Mouse (Mus musculus) megakaryocyte-erythroid progenitor cell, adult 5-6 weeks (primary cell): Measurements from ENCODE around the gene Akirin2. TPM values are rescaled to one million over a fixed set of nuclear protein-coding genes. Genes with fewer than 3 reads are reported as not detected.
"Not testable (repeated sequence)": the region's sequence is repeated elsewhere in the genome, so short reads cannot be mapped to it uniquely, and the experiment has no call there.

Source experiments
- ATAC-seq: replicated peaks from 2 replicates; pipeline ENCODE4 v1.8.0; 2016; ENCODE audit warnings: mild to moderate bottlenecking, inconsistent platforms; ENCODE audit not compliant: severe bottlenecking, poor library complexity, low FRiP score, low TSS enrichment
- total RNA-seq, 2 experiments: library from RNA; stranded (forward) in 1 of 2; stranded (reverse) in 1 of 2; fragments of 200-1000, 215-1000 nt in 1 of 2; fragments of >200 nt in 1 of 2; fragmentation: Nextera tagmentation in 1 of 2; gene quantifications; 2 replicates each; pipeline ENCODE4 v1.2.3; 2014 to 2017

Gene Akirin2
- total RNA-seq (2014; fragmentation: Nextera tagmentation) (37.6 and 38.2 TPM in 2 replicates), total RNA-seq (2017) (34.5 and 48.6 TPM in 2 replicates)

DNA sequence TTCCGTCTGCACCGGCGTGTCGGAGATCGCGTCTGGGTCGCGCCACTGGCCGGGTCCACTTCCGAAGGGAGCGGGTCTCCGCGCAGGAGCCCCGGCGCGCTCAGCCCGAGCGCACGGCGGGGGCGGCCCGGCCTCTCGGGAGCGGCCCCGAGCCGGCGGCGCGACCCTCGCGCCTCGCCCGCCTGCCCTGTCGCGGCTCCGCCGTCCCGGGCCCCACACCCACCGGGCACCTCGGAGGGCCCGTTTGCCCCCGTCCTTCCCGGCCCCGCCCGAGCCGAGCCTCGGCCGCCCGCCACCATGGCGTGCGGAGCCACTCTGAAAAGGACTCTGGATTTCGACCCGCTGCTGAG is at the start of gene Akirin2:
Akirin2 (plus strand) TSS at position 190 of the 350 bp plus-strand sequence.
- no peak for ATAC-seq

DNA sequence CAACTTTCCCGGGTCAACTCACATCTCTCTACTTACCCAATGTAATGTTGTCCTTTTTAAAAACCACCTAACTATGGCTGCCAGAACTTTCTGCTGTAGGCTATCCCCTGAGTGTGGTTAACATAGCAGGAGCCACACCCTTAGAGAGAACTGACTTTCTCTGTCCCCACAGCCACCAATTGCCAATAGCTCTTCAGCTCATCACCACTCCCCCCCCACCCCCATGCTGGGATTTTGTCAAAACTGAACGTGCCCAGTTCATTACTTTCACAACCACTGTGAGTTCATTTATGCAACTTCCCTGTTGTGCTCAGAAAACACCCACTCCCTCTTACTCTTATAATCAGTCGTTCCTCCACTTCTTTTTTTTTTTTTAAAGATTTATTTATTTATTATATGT is 40.4 kb upstream of the Akirin2 start:
- ATAC-seq = no peak

DNA sequence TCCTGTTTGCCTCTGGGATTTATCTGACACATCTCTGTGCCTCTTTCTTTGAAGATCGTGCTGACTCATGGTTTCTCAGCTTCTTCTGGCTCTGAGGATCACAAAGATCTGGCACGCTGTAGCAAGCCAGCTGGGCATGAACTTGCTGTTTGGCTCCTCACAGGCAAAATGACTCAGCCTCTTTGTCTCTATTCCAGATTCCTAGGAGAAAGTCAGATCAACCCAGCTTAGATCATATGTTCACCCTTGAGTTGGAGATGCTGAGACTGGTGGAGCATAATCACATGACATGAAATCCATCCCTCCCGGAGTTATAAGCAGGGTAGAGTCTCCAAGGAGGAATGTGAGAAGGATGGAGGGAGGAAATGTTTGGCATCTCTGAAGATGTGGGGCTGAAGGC is 27.9 kb upstream of the Akirin2 start:
- ATAC-seq = no peak

DNA sequence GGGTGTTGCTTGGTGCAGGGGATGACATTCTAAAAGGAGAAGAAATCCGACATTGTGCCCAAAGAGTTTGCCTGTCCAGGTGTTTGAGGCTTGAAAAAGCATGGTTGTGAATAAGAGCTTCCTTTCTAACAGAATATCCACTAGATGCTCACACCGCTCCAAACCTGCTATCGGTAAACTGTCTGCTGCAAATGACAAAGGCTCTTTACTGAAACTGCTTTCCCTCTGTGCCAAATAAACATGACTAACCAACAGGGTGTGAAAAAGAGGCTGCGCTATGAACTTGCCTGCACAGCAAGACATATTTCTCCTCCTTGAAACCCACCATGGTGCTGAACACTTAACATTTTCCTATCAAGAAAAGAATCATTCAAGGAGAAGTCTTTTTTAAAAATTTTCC is 27.2 kb upstream of the Akirin2 start:
- ATAC-seq = no peak

DNA sequence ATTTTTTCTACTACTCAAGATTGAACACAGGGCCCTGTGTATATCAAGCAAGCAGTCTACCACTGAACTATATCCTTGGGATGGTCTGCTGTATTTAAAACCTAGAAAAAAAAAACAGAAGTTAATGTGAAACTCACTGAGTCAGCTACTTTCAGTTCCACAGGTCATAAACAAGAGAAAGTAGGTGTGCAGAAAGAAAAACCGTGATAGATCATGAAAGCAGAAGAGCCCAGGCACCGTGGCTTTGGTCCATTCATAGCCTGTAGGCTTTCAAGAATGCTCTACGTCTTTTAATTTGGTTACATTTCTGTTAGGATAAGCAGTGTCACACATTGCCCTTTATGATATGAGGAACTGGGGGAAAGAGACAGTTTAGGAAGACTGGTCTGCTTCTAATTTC is 24.0 kb upstream of the Akirin2 start:
- no peak for ATAC-seq

DNA sequence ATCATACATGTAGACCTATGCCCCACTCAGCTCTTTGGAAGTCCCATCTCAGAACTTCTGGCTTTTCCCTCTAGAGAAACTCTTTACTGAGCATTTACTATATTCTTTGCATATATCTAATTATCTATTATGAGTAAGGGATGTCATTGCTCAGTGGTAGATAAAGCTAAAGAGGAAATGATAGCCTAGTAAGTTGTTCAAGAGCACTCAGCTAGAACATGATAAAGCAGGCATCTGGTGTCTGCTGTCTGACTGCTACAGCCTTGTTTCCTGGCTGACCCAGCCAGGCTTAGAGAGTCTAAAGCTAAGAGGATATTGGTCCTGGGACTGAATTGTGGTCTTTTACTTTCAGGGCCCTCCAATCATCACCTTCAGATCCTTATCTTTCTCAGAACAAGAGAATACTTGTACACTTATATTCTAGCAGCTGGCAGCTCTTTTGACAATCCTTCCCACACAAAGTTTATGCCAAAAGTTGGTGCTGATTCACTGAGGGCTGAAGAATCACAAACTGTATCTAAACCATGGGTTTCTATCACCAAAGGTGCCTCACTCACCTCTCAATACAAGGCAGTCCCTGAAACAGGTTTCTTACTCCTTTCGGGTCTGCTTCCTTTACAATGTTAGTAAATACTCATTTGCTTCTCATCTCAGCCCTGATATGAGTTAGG is 22.2 kb upstream of the Akirin2 start:
- ATAC-seq = no peak

DNA sequence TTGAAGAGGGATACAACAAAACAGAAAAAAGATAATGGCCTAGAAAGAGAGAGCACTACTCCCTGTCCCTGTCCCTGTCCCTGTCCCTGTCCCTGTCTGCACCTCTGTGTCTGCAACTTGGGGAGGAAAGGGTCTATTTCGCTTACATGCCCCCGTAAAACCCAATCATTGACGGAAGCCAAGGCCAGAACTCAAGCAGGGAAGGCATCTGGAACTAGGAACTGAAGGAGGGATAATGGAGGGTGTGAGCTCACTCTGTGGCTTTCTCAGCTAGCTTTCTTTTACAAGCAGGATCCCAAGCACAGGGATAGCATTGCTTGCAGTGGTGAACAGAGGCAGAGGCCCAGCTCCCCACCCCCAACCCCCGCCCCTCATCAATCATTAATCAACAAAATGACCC is 21.4 kb upstream of the Akirin2 start:
- no peak for ATAC-seq

DNA sequence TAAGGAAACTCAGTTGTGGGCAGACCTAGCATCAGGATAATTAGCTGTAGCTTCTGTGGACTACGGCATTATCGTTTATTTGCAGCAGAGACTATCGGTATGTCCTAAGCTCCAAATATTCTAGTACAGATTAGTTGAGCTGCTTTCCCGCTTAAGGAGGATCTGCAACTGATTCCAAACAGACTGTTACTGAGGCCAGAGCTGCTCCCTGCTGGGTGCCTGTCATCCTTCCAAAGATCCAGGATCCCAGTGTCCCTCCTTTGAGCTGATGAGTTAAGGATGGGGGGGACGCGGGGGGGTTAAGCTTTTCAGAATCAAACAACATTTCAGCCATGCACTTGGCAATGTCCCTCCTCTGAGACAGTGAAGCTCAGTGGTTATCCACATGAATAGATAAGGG is 20.8 kb upstream of the Akirin2 start:
- no peak for ATAC-seq

DNA sequence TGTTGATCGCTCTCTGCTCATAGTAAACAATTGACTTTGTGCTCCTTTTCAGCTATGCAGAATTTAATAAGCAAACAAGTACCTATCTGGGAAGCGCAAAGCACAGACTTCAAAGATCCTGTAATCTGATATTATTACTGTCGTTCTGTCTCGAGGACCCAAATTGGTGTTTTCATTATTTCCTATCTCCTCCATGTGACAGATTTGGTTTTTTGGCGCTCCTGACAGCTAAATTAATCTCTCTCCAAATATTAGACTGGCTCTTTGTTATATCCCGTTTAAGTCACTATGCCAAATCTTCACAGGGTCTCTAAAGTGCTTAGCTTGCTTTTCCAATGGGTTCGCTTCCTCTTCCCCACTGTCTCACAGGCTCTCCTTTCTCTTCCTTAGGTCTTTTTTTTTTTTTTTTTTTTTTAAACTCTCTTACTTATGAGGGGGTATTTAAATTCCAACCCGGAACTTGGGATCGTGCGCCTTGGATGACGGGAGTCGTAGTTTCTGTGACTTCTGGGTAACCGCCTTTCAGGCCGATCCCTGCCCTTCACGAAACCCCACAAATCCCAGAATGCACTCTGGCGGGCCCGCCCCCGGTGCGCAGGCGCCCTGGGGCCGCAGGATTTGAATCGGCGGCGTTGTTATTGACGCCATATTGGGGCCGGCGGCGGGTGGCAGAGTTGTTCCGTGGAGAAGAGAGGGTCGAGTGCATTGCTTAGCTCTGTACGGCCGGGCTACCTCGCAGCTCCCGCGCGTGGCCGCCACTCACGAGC is 573 bp upstream of the Akirin2 start:
- ATAC-seq = peak; percentile 96

DNA sequence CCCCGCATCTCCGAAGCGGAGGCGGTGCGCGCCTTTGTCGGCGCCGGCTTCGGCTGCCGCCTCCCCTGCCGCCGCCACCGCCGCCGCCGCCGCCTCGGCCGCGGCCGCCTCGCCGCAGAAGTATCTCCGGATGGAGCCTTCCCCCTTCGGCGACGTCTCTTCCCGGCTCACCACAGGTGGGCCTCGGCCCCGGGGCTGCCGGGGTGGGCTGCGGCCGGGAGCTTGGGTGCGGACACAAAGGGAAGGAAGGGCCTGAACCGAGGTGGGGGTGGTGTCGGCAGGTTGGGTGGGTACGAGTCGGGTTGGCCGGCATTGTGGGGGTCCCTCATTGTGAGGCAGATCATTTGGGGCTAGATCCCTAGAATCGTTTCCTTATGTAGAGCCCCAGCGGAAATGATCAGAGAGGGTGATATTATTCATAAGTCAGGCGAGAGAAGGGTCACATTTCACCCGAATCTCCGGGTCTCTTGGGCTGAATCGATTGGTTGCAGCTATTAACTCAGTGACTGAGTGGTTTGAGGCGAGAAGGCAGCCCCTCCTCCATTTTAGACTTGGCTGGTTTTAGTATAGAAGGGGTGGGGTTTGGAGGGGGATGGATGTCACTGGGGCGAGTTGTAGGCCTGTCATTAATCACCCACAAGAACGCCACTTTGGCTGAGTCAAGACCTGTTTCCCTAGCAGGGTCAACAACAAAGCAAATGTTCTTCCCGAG is 517 bp downstream of the Akirin2 start:
- ATAC-seq = peak; percentile 81

DNA sequence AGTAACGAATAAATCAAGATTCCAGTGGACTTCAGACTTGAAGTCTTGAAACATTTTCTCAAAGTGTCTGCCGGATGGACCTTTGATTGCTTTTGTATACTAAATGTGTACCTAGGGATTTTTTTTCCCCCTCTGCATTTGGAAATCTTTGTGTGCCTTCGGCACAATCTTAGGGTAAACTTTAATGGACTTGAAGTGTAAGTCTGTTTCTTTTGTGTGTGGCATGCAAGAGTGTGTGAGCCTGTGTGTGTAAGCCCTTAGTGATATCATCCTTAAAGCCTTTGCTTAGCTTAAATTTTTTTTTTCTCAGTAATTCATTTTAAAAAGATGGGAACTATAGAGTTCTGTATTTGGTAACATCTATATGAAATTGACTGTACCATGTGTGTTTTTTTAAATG is 1.2 kb downstream of the Akirin2 start:
- ATAC-seq = no peak

DNA sequence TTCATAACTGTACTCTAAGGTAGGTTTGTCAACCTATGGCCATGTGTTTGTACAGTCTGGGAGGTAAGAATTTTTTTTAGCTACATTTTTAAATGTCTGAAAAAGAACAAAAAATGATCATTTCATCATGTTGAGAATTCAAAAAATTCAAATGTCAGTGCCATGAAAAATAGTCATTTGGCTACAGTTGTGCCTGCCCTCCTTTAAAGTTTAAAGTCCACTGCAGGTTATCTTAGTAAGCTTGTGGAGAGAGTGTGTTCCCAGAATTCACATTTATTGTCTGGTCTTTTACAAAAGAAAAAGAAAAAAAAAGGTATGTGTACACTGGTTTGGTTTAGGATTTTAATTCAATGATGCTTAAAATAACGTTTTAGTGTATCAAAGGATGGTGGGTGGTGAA is 3.9 kb downstream of the Akirin2 start:
- no peak for ATAC-seq

DNA sequence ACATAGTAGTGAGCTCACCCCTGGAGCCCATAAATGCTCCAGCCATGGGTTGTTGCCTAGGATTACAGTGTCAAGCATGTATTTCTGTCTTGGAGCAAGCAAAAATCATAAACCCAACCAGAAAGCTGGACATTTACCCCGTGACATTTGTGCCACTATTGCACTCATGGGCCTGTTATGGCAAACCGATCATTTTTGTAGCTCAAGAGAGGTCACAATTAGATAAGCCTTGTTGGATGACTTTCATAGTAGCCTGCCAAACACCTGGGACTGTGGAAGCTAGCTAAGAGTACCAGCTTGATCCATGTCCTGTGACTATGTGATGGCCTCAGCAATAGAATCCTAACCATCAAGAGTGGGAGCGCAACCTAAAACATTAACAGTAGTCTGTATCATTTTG is 4.9 kb downstream of the Akirin2 start:
- no peak for ATAC-seq

DNA sequence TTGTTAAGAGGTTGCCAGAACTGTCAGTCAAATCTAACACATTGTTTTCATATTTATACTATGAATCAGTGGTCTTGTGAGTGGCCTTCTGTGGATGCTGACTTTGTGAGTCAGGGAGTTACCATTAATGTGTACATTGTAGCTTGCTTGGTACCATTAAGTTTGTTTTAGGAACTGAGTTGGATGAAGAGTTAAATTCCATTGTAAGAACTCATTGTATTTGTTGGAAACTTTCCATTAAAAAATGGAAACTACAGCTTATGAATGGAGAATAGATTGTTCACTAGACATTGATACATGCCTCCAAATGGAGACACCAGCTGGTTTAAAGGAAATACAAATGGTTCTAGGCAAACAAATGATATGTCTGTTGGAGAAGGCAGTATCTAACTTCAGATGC is 5.4 kb downstream of the Akirin2 start:
- ATAC-seq = no peak

DNA sequence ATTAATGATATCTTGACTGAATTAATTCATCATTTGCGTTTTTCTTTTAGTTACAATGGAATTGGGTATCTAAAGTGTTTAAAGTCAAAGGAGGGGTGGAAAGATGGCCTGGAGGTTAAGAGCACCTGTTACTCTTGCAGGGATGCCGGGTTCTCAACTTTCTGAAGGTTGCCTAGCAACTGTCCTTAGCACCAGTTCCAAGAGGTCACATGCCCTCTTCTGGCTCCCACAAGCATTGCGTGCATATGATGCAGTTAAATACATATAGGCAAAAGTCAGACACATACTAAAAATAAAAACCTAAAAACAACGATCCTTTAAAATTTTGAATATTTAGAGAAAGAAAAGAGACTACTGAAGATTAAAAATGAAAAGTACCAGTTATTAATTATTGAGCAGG is 10.2 kb downstream of the Akirin2 start:
- ATAC-seq = peak; percentile 80

DNA sequence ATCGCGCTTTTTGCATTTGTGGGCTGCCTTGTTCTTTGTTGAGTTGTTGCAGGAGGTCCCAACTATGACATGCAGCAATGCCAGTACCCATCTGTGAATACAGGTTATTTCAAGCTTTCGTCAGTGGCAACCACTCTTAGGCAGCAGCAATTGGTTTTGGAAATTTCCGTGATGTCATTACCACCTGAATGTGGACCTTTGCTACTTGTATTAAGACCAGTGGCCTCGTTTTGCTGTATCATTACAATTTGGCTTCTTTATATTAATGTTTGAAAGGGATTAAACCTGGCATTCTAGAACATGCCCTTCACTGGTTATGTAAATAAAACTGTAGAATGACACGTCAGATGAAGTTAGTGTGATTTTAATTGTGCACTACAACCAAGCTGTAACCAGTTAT is 15.5 kb downstream of the Akirin2 start:
- no peak for ATAC-seq

DNA sequence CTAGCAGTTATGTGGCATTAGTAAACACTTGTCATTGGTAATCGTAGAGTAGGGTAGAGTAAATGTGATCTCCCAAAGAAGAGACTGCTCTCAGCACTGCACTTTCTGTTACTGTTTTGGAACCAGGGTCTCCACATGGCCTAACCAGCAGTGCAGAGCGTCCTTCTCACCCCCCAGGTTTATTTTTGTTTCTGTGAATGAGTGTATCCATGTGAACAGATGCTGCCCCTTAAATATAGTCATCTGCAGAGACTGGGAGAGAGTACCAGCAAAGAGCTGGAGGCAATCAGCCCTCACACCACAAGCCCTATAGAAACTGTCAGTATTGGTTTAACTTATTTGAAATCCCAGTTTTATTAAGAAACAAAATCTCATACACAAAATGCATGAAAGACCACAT is 22.1 kb downstream of the Akirin2 start:
- ATAC-seq = no peak

DNA sequence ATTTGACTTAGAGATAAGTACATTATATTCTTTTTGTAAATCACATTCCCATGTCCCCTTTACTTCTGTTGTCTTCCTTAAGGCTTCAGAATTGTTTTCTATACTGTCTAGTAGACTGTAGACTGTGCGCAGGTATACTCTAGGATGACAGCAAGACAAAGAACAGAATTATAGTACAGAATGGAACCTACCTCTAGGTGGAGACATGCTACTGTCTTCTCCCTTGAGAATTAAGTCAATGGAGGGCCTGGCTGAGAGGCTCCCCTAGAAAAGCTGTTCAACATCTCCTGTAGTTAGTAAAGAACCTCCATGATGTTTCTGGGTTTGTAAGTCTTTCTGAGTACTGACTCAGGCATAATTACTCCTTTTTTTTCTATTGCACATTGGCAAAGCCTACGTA is 26.3 kb downstream of the Akirin2 start:
- 0 out of 2 replicates have a peak, but pooled peaks have one; percentile 59 for ATAC-seq

DNA sequence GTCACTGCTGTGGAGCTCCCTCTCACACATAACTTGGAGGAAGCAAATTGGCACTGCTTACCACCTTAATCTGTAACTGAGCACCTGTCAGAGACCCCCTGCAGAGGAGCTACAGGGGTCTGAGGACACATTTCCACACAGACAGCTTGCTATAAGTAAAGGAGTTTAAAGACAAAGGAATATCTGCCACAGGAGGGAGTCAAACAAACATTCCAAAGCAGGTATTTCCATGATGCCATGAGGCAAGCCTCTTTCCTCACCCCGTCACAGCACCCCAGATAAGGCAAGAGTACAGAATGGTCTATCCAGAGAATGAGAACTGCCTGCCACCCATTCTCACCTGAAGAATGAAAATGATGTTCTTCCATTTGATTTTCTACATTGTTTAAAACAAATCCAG is 28.5 kb downstream of the Akirin2 start:
- no peak for ATAC-seq

DNA sequence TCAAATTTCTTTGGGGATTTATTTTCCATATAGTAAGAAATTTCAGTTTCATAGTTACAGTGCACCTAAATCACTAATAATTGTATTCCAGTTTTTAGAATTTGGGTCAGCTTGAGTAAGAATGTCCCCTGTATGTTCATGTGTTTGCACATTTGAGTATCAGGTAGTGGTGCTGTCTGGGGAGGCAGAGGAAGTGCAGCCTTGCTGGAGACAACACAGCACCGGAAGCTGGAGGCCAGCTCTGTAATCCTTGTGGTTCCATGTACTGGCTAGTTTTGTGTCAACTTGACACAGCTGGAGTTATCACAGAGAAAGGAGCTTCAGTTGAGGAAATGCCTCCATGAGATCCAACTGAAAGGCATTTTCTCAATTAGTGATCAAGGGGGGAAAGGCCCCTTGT is 30.8 kb downstream of the Akirin2 start:
- not testable (repeated sequence) for ATAC-seq

DNA sequence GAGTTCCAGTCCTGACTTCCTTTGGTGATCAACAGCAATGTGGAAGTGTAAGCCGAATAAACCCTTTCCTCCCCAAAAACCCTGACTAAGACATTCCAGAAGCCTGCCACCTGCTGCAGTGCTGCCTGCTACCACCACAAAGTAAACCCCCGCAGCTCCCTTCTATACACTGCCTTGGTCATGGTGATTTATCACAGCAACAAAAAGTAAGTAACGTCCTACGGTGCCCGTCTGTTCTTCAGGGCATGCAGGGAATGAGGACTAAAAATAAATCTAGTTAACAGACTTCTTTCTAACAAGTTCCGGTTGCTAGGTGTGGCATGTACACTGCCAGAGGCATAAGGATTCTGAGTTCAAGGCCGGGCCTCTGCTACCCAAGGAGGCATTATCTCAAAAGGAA is 31.3 kb downstream of the Akirin2 start:
- no peak for ATAC-seq
